Mouse (Mus musculus): Measurements from ENCODE around the gene Atp6ap1l.

The Atp6ap1l gene

DNA sequence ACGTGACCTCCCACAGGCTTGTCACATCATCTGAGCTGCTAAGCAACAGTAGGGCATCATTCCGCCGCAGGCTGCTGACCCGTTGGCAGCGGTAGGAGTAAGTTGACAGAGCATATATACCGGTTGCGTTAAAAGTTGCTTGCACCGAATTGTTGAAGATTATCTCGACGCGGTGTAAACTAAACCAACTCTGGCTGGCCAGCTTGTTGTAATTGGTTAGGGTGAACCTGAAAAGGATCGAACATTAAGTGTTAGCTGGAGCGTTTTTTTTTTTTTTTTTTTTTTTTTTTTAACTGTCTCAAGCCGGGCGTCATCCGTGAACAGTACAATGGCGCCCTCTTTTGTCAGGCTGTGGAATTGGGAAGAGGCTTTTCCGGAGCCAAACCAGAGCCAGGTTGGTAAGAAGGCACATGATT lies 18.6 kb downstream of the Atp6ap1l start:
- peak; percentile 77 to 83 for DNase-seq (ENCODE audit: low spot score in 2 of 2)

DNA sequence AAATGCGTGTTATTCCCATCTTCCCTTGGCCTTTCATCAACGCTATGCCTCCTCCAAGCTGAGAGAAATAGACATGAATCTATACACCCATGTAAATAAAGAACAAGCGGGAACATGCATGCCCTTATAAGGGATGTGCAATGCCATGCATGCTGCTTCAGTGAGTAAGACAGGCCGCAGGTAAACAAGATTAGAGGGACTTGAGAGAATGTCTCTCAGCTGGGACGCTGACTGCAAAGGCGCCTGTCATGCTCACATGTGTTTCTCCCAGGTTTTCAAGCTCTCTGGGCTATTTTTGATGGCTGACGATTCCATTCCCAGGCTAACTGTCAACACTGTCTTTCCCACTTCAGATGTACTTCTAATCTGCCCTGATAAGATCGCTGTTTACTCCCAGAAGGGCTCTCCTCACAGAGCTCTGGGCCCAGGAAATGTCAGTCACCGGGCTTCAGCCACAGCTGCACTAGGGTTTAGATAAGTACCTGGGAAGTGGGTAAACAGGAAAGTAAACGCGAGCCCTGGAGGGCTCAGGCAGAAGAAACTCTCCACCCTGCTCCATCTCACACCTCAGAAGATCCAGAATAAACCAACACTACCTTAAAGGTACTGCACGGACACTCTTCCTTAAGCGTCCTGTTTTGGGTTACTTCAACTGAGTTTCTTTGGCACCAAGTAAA lies 19.2 kb downstream of the Atp6ap1l start:
- no peak for DNase-seq (ENCODE audit: low spot score in 2 of 2)

DNA sequence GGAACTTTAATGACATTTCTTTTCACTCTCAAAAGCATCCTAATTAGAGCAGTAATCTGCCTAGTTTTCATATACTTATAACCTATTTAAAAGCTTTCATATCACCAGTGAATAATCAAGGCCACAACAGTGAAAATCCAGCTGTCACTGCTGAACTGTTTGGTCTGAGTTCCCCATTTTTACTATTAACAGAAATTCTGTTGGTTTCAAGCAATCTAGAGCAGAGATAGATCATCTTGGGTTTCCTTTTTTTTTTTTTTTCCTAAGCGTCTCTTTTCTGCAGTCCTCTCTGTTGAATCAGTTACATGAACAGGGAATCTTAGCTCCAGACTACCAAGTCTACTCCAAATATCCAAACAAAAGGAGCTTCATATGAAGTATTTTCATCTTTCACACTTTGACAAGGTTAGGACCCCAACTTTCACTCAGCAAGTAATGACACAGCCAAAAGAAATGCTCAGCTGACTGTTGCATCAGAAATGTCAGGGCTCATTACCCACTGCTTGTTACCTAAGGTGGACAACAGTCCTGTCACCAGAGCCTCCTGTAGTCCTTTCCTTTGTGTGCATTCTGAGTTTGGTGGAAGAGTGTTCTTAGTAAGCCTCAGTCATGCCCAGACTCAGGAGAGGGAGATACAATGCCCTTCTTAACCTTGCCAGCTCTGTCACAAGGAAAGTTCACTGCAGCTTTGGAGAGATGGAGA lies 23.3 kb downstream of the Atp6ap1l start:
- DNase-seq (ENCODE audit: low spot score in 2 of 2), result no peak

DNA sequence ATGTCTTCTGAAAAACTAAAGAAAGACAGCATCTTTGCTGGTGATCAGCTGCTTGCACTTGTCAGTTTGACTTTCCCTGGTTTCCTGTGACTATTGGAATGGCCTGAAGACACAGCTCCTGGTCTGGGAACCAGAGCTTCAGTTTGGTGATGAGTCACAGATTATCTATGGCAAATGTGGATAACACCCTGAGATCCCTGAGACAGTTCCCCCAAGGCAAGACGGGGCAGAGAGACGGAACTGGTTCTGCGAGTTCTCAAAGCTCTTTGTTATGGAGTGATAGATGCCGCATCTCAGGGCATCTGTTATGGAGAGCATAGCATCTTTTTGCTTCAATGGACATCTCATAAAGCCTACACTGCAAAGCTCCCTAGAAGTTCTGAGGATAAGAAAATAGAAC lies 33.6 kb downstream of the Atp6ap1l start:
- DNase-seq (ENCODE audit: low spot score in 2 of 2), result no peak

DNA sequence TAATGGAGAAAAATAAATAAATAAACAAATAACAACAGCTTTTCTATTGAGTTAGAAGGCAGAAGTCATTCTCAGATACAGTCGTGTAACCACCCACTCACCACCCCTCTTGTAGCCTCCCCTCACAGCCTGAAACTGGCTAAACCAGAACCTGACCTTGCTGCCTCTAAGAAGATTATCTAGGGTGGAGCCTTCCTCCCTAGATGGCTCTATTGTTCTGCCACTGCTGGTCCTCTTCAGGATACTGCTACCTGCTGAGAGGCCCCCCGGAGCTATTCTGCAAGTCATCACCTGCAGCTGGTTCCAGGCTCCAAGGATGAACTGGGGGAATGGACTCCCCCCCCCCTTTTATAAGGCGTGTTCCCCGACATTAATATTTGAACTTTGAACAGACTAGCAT lies 36.0 kb downstream of the Atp6ap1l start:
- no peak for DNase-seq (ENCODE audit: low spot score in 2 of 2)

DNA sequence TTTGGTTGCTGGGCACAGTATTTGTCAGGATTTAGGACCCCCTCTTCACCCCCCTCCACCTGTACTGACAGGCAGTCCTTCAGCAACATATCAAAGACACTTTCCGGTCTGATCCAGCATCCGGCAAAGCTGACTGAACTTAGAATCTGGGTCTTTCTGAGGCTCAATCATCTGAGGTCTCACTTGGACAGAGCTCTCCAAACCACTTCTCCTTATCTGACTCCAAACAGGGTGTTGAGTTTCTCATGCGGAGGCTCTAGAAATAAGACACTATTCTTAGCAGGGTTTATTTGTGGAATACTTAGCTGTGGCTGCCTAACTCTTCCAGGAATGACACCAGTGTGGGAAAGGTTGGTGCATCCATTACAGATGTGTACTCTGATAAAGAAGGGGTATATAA lies 43.0 kb downstream of the Atp6ap1l start:
- DNase-seq (ENCODE audit: low spot score in 2 of 2), result no peak

DNA sequence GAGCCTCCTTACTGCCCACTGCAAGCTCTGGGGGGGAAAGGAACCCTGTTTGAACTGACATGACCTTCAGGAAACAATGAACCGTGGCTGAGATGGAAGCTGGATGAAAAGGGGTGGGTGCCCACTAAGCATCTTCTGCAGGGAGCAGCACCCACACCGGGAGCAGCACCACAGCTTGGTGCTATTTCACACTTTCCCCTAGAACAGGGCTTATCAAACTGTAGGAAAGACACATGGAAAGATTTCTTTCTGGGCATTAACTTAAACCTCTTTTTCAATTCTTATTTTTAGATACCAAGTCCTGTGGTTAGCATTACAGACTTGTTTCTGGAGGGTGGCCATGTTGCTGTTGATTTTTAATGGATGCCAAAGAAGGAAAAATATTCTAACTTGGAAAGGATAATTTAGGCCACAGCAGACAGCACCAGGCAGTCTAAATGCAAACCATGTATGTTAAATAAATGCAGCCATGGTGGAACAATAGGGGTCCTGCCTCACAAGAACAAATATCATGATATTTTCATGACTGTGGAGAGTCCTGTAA lies 44.2 kb downstream of the Atp6ap1l start:
- DNase-seq (ENCODE audit: low spot score in 2 of 2), result no peak

DNA sequence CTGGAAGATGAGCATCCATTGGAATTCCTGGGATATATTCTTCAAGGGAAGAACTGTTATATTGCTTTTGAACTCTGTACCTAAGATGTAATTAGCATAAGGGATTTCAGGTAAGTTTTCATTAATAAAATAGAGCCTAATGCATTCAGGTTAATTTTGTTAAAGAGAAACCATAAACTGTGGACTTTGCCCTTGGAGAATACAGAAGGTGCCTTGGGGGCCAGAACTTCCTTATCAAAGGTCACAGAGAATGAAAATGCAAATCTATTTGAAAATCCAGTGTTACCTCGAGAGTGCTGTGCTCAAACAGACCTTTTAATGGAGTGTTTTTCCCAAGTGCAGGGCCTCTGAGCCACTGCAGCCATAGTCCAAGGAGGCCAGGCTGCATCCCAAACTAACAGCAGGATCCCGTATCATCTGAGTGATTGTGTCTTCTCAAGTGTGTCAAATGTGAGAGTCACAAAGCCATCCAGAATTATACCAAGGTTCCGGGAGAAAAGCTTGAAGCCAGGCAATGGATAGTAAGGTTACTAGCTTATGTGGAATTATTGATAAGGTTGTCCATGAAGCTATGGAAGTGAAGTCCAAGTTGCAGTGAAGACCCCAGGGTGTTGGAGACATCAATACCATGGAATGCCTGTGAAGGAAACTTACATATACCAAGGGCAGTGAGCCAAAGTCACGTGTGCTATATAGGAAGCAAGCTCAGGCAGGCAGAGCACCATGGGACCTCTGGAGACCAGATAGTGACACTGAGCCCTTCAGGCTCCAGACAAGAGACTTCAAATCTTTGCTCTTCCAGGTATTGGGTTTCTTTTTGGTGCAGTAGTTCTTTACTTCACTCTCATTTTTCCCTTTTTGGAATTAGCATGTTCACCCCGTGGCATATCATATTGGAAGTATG lies 52.2 kb downstream of the Atp6ap1l start:
- no peak for DNase-seq (ENCODE audit: low spot score in 2 of 2)

DNA sequence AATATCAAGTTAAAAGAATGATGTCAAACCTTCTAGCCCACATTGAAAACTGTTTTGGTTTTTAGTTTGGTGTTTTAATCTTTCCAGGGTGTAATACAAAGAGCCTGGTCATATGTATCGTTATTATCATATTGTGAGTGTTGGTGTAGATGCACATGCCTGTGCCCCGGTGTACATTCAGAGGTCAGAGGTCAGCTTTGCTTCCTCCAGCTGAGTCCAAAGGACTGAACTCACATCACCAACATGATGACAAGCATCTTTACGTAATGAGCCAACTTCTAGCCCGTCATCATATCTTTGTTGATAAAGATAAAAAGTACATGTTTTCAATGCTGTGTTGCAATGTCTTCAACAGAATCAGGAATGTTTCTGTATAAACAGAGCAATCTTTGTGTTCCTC lies 53.4 kb downstream of the Atp6ap1l start:
- no peak for DNase-seq (ENCODE audit: low spot score in 2 of 2)

DNA sequence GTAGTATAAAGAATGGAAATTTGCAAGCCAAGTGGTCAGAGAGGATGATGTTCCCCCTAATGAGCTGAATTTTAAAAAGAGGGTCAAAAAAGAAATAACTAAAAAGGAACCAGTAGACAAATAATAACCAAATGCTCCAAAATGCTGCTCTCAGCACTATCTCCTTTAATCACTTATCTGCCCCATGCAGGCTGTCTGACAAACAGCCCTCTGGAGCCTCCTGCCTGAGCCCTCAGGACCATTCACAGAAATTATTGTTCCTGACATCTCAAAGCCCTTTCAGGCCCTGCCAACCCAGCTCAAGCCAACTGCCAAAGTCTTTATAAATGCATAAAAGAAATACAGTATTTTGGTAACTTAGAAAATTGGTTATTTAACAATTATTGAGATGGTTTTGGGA lies 61.0 kb downstream of the Atp6ap1l start:
- no peak for DNase-seq (ENCODE audit: low spot score in 2 of 2)

DNA sequence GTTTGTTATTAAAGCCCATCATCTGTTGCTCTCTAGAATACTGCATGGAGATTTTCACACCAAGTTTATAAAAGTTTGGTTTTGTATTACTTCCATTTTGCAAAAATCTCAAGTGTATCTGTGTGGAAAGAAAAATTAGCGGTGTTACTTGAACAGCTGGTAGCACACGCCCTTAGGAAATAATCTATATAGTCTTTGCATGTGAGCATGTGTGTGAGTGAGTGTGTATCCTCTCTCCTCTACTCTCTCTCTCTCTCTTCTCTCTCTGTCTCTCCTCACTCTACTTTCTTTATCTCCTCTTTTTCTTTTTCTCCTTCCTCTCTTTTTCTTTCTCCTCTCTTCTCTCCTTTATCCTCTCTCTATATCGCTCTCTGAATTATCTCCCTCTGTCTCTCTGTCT lies 61.7 kb downstream of the Atp6ap1l start:
- DNase-seq (ENCODE audit: low spot score in 2 of 2), result no peak

DNA sequence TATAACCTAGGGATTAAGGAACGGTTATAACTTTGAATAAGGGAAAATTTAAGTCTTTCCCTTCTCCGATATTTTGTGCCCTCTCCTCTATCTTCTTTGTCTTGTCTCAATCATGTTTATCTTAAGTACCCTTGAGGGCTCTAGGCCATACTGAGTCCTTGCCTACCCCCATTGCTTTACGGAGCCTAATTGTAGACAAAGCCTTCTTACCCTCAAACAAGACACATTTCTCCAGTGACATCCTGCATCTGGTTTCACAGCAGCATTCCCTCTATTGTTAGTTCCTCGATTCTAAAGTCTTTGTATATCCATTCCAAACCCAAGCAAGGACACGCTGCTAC lies 64.0 kb downstream of the Atp6ap1l start:
- DNase-seq (ENCODE audit: low spot score in 2 of 2), result no peak

DNA sequence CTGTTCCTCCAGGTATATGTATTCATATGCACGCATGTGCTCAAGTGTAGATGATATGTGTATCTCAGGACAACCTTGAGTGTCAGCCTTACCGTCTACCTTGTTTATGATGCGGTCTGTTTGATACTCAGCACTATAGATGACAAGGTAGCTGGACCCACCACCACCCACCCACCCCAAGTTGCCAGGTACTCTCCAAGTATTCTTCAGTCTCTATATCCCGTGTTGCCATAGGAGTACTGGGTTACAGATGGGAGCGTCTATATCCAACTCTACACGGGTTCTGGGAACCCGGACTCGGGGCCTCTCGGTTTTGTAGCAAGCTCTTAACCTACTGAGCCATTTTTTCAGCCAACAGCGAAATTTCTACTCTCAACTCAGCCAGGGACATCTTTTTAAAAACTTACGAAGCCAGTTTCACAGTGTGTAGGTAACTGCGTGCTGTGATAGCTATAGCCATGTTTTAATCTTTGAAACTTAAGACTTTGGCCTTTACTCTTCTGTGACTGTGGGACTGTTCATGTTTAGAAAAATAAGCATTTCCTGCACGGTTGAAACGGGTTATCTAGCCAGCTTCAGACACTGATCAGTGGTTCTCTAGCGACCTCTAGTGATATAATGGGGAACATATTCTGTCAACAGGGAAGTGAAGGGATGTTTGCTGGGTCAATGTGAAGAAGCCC lies 64.5 kb downstream of the Atp6ap1l start:
- no peak for DNase-seq (ENCODE audit: low spot score in 2 of 2)

DNA sequence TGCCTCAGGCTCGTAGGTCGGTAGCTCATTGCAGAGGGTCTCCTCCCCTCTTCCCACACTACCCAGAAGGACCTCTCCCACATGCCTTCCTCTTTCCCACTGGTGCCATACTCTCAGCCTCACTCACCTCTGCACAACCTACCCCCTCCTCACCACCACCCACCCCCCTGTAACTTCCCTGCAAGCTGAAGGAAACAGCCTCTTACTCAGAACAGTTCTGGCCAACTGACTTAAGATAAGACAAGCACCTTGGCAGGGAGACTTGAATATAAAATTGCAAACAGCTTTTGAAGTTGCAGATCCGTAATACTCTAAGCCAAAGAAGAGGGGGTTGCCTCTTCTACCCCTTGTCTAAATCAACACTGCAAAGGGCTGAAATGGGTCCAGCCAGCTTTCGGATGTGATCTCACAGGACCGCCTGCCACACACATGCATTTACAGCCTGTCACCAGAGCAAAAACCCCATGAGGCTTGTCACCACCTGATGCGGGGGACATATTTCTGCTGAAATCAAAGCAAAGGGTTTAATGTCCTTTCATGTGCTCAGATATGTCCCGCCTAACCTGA lies 71.4 kb downstream of the Atp6ap1l start:
- no peak for DNase-seq (ENCODE audit: low spot score in 2 of 2)
